Mouse (Mus musculus): ENCODE measurements around the gene Kif12. TPM values are rescaled to one million over a fixed set of nuclear protein-coding genes. Genes with fewer than 3 reads are reported as not detected.

Kif12 gene
- polyA plus RNA-seq, 1 experiment from 2014 or later, result 0.13 TPM

- Histone ChIP-seq H3K27ac (no peak overlapping the region), H3K9me3 (no peaks in the 10 kb centered on the region), H3K9ac (no peak overlapping the region), H3K4me2 (replicated peaks) (no peak overlapping the region), H3K4me3 (no peak overlapping the region), H3K36me3 (no peaks in the 10 kb centered on the region), H3K4me1 (peaks cover 7% of the 10 kb centered on the region; the same call in 1 of the 2 replicates), H3K27me3 (no peaks in the 10 kb centered on the region)
- 86% methylated on average over 7 of the region's 7 CpGs for WGBS
- no peak for ATAC-seq (ENCODE audit: low FRiP score, low read depth)
These were observed 31.9 kb upstream of the Kif12 start for GRCm38 (mm10) chr4:63203874-63204273.

- 81% methylated on average over 5 of the region's 5 CpGs for WGBS
- H3K27ac ChIP-seq, result no peak overlapping the region
- H3K4me2 ChIP-seq (replicated peaks), result no peak overlapping the region
- H3K27me3 ChIP-seq, result no peaks in the 10 kb centered on the region
- ATAC-seq (ENCODE audit: low FRiP score, low read depth), result no peak
- no peaks in the 10 kb centered on the region for H3K36me3 ChIP-seq
- H3K9me3 ChIP-seq, result no peaks in the 10 kb centered on the region
- 0 out of 2 replicates have a peak, but pooled peaks cover 4% of the 10 kb centered on the region for H3K4me1 ChIP-seq
- H3K4me3 ChIP-seq, result no peak overlapping the region
- no peak overlapping the region for H3K9ac ChIP-seq
These were observed 27.4 kb upstream of the Kif12 start for GRCm38 (mm10) chr4:63199366-63199765.

- H3K27ac ChIP-seq, result no peak overlapping the region
These were observed 22.4 kb upstream of the Kif12 start for GRCm38 (mm10) chr4:63194366-63194765.

GRCm38 (mm10) chr4:63191641-63192040, 19.7 kb upstream of the Kif12 start:
- WGBS, result 47% methylated on average over 5 of the region's 5 CpGs

More at GRCm38 (mm10) chr4:63194366-63194765, 22.4 kb upstream of the Kif12 start:
- WGBS, result 82% methylated on average over 2 of the region's 2 CpGs
- H3K36me3 ChIP-seq, result no peaks in the 10 kb centered on the region
- H3K4me3 ChIP-seq, result no peak overlapping the region
- H3K9ac ChIP-seq, result no peak overlapping the region
- no peaks in the 10 kb centered on the region for H3K9me3 ChIP-seq
- peaks cover 22% of the 10 kb centered on the region for H3K4me1 ChIP-seq
- ATAC-seq (ENCODE audit: low FRiP score, low read depth), result no peak
- H3K4me2 ChIP-seq (replicated peaks), result no peak overlapping the region
- no peaks in the 10 kb centered on the region for H3K27me3 ChIP-seq

GRCm38 (mm10) chr4:63186281-63186870, 14.4 kb upstream of the Kif12 start:
- peak; percentile 86 for ATAC-seq (ENCODE audit: low FRiP score, low read depth)
- 49% methylated on average over 21 of the region's 21 CpGs for WGBS

More at GRCm38 (mm10) chr4:63191641-63192040, 19.7 kb upstream of the Kif12 start:
- no peak for ATAC-seq (ENCODE audit: low FRiP score, low read depth)
- peaks cover 39% of the 10 kb centered on the region for H3K4me1 ChIP-seq
- H3K4me2 ChIP-seq (replicated peaks), result no peak overlapping the region
- no peak overlapping the region for H3K4me3 ChIP-seq
- H3K27me3 ChIP-seq, result no peaks in the 10 kb centered on the region
- H3K27ac ChIP-seq, result peak overlapping the region; percentile 52
- no peaks in the 10 kb centered on the region for H3K36me3 ChIP-seq
- H3K9ac ChIP-seq, result no peak overlapping the region
- no peaks in the 10 kb centered on the region for H3K9me3 ChIP-seq

GRCm38 (mm10) chr4:63181556-63181955, 9.6 kb upstream of the Kif12 start:
- Histone ChIP-seq H3K27me3 (0 out of 2 replicates have a peak, but pooled peaks cover 3% of the 10 kb centered on the region), H3K4me1 (peaks cover 19% of the 10 kb centered on the region), H3K9ac (no peak overlapping the region), H3K36me3 (no peaks in the 10 kb centered on the region), H3K9me3 (no peaks in the 10 kb centered on the region), H3K4me2 (replicated peaks) (no peak overlapping the region), H3K4me3 (no peak overlapping the region), H3K27ac (no peak overlapping the region)
- ATAC-seq (ENCODE audit: low FRiP score, low read depth), result peak; percentile 86
- WGBS, result 3% methylated on average over 5 of the region's 5 CpGs

More at GRCm38 (mm10) chr4:63186281-63186870, 14.4 kb upstream of the Kif12 start:
- no peak overlapping the region for H3K4me3 ChIP-seq
- no peaks in the 10 kb centered on the region for H3K36me3 ChIP-seq
- H3K4me2 ChIP-seq (replicated peaks), result no peak overlapping the region
- no peak overlapping the region for H3K9ac ChIP-seq
- peaks cover 50% of the 10 kb centered on the region for H3K4me1 ChIP-seq
- peak overlapping the region; percentile 92 for H3K27ac ChIP-seq
- 0 out of 2 replicates have a peak, but pooled peaks cover 3% of the 10 kb centered on the region for H3K27me3 ChIP-seq
- no peaks in the 10 kb centered on the region for H3K9me3 ChIP-seq

- no peak overlapping the region for H3K4me2 ChIP-seq (replicated peaks)
These were observed 809 bp downstream of the Kif12 start for GRCm38 (mm10) chr4:63171122-63171521.

GRCm38 (mm10) chr4:63170061-63170460, 1.9 kb downstream of the Kif12 start:
- Histone ChIP-seq H3K4me1 (no peaks in the 10 kb centered on the region), H3K36me3 (no peaks in the 10 kb centered on the region), H3K9me3 (no peaks in the 10 kb centered on the region; the same call in 1 of the 2 replicates), H3K9ac (no peak overlapping the region), H3K4me2 (replicated peaks) (no peak overlapping the region), H3K27me3 (peaks cover 37% of the 10 kb centered on the region), H3K27ac (no peak overlapping the region), H3K4me3 (no peak overlapping the region)
- ATAC-seq (ENCODE audit: low FRiP score, low read depth), result no peak
- WGBS, result 83% methylated on average over 4 of the region's 4 CpGs

More at GRCm38 (mm10) chr4:63171122-63171521, 809 bp downstream of the Kif12 start:
- Histone ChIP-seq H3K4me3 (no peak overlapping the region), H3K9me3 (no peaks in the 10 kb centered on the region; the same call in 1 of the 2 replicates), H3K36me3 (no peaks in the 10 kb centered on the region), H3K27me3 (peaks cover 37% of the 10 kb centered on the region), H3K4me1 (no peaks in the 10 kb centered on the region), H3K9ac (no peak overlapping the region), H3K27ac (no peak overlapping the region)
- no peak for ATAC-seq (ENCODE audit: low FRiP score, low read depth)
- WGBS, result 47% methylated on average over 24 of the region's 24 CpGs

- 83% methylated on average over 5 of the region's 5 CpGs for WGBS
- no peak overlapping the region for H3K9ac ChIP-seq
- ATAC-seq (ENCODE audit: low FRiP score, low read depth), result no peak
- H3K9me3 ChIP-seq, result no peaks in the 10 kb centered on the region
- H3K27me3 ChIP-seq, result peaks cover 21% of the 10 kb centered on the region
- no peaks in the 10 kb centered on the region for H3K36me3 ChIP-seq
- H3K4me2 ChIP-seq (replicated peaks), result no peak overlapping the region
- no peak overlapping the region for H3K4me3 ChIP-seq
- no peak overlapping the region for H3K27ac ChIP-seq
- H3K4me1 ChIP-seq, result no peaks in the 10 kb centered on the region
These were observed 5.6 kb downstream of the Kif12 start for GRCm38 (mm10) chr4:63166323-63166722.

- no peaks in the 10 kb centered on the region for H3K9me3 ChIP-seq
- WGBS, result 88% methylated on average over 4 of the region's 4 CpGs
- no peak overlapping the region for H3K4me2 ChIP-seq (replicated peaks)
- H3K4me3 ChIP-seq, result no peak overlapping the region
- H3K27me3 ChIP-seq, result peaks cover 14% of the 10 kb centered on the region
- no peaks in the 10 kb centered on the region for H3K4me1 ChIP-seq
- no peak for ATAC-seq (ENCODE audit: low FRiP score, low read depth)
- no peak overlapping the region for H3K27ac ChIP-seq
- no peaks in the 10 kb centered on the region for H3K36me3 ChIP-seq
- H3K9ac ChIP-seq, result no peak overlapping the region
These were observed 6.3 kb downstream of the Kif12 start for GRCm38 (mm10) chr4:63165636-63166035.

- no peak overlapping the region for H3K4me3 ChIP-seq
- WGBS, result 15% methylated on average over 5 of the region's 5 CpGs
- peak overlapping the region; percentile 14; the same call in 1 of the 2 replicates for H3K9ac ChIP-seq
- peaks cover 7% of the 10 kb centered on the region for H3K4me1 ChIP-seq
- H3K9me3 ChIP-seq, result no peaks in the 10 kb centered on the region
- no peaks in the 10 kb centered on the region for H3K27me3 ChIP-seq
- no peaks in the 10 kb centered on the region for H3K36me3 ChIP-seq
- peak; percentile 86 for ATAC-seq (ENCODE audit: low FRiP score, low read depth)
- no peak overlapping the region for H3K4me2 ChIP-seq (replicated peaks)
- H3K27ac ChIP-seq, result no peak overlapping the region
These were observed 12.9 kb downstream of the Kif12 start for GRCm38 (mm10) chr4:63158961-63159592.

GRCm38 (mm10) chr4:63158192-63158591, 13.7 kb downstream of the Kif12 start:
- no peak overlapping the region for H3K27ac ChIP-seq
- H3K4me1 ChIP-seq, result peaks cover 7% of the 10 kb centered on the region
- 88% methylated on average over 7 of the region's 7 CpGs for WGBS
- H3K4me3 ChIP-seq, result no peak overlapping the region
- H3K4me2 ChIP-seq (replicated peaks), result no peak overlapping the region
- no peaks in the 10 kb centered on the region for H3K9me3 ChIP-seq
- no peak overlapping the region for H3K9ac ChIP-seq
- ATAC-seq (ENCODE audit: low FRiP score, low read depth), result no peak
- no peaks in the 10 kb centered on the region for H3K36me3 ChIP-seq
- H3K27me3 ChIP-seq, result no peaks in the 10 kb centered on the region
